Mouse (Mus musculus) thymus, postnatal 10 days (tissue): ENCODE data around the gene Traf3ip1.

Source experiments
- DNase-seq, 2 experiments: peaks; one replicate each; pipeline ENCODE4 v3.0.0; 2021; ENCODE audit warnings: low spot score in 2 of 2

Traf3ip1 gene

DNA sequence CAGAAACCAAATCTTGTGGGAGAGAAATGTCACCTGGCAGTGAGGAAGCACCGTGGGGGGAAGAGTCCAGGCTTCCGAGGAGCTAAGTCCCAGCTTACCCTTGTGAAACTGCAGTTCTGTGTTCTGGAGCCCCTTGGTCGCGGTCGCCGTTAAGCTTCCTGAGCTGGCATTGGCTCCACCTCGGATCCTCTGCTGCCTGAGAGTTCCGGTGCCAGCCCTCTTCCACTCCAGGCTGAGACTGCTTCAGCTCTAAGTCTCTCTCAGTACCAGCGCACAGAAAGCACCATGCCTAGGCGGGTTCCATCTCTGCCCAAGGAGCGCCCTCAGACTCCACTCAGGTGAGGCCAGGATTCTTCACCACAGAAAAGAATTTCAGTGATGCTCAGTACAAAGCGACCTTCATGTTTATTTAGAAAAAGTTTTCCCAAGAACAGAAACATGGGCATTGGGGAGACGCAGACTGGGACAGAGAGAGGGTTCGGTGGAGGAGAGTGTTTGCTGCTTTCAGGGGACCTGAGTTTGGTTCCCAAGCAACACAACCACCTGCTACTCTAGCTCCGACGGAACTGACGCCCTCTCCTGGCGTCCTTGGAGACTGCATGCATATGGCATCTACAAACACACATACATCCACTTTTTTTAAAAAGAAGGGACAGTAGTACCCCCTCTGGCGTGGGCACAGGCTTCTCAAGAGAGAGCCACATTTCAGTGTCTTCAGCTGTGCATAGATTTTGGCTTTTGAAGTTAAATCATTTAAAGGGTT, 39.7 kb downstream of the Traf3ip1 start:
- DNase-seq = no peak

DNA sequence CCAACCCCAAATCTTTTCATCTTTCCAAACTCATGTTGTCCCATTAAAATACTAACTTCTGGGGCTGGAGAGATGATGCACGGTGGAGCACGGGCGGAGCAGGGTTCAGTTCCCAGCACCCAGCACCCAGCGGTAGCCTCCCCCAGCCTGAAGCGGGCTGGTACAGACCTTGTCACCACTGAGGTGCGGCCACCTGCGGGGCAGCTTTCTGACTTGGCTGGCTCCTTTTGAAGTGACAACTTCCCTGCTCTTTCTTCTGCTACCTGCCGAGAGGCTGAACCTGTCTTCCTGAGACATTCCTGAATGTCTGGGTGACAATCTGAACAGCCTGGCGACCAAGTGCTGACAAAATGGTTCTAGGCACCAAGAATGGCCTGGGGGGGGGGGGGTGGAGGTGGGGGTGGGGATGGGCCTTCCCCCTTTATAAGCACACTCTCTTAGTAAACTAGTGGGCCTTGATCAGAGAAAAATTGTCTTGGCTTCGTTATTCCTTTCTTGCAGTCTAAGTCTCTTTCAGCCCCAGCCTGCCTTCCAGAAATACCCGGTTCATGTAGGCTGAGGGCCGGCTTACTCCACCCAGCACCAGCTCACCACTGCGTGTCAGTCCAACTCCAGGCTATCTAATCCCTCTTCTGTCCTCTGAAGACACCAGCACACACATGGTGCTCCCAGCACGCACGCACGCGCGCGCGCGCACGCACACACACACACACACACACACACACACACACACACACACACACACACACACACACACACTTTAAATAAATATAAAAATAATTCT, 43.5 kb downstream of the Traf3ip1 start:
- no peak for DNase-seq

DNA sequence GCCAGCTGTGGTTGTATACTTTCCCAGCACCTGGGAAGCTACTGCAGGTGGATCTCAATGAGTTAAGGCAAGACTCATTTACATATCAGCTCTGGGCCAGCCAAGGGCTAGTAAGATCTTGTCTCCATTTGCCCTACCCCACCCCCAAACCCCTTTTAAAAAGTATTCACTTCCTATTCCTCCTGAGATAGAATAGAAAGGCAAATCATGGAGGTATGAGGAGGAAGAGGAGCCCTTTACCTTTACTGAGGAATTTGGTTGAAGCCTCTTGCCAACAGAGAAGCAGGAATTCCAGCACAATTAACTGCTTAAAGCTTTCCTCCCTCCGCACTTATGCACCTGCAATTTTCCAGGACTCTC, 44.1 kb downstream of the Traf3ip1 start:
- DNase-seq = no peak

DNA sequence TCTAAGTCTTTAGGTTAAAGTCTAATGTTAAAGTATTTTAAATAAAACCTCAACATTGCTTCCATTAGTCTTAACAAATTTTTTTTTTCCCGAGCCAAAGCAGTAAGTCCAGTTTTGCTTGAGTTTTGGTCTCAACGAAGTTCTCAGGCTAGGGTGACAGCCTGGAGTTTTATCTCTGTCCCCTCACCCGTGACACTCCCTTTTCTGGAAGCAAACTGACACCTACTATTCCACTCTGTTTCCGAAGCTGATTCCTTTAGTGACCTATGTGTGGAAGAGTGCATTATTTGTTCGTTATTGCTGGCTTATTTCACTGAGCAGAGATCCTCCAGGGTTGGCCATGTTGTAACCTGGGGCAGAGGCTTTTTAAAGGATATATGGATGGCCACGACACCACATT, 44.8 kb downstream of the Traf3ip1 start:
- no peak for DNase-seq

DNA sequence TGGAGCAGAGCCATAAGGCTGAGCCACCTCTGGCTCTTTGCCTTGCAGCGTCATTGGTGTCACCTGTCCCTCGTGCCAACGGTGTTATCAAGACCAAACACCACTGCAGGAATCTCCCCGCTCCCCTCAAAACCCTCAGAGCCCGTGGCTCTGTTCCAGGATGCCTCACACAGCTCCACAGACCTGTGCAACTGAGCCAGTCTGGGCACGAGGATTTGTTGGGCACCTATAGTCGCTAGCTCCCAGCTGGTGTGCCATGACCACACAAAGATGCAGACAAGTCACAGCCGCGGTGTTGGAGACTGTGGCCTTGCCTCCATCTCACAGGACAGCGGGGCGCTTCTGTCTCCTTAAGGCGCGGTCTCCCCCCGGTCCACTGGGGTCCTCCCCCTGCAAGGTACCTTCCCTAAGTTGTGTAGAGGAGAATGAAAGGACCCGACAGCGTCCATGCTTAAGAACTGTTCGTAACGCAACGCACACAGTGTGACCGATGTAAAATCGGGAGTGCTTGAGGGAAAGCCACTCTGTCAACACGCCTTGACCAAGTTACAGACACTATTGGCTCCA, 45.3 kb downstream of the Traf3ip1 start:
- peak in 1 of 2 experiments; percentile 25 for DNase-seq

DNA sequence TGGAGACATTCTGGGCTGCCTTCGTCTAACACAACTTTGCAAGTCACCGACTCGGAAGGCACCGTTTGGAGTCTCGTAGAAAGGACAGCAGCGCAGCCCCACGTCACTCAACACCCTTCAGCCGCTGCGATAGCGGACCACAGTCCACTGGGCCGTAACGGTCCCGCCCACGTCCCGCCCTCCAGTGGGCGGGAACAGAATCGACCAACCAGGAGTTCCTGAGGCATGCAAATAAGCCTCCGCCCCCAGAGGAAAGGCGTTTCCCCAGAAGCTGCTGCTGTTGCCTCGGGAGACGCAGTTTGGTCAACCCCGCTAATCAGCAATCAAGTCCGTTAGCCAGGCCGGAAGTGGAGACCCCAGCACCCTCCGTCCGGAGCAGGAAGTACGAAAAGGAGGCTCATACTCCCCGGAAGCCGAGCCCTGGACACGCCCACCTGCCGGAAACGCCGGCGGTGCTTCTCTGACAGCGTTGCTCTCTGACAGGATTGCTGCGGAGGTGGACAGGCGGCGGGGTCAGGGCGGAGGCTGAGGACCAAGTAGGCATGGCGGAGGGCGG, 45.9 kb downstream of the Traf3ip1 start, which contains the start of gene Asb1:
Gene Asb1 (plus strand): TSS at position 274 of the 556 bp plus-strand sequence.
- DNase-seq = peak; percentile 80 to 84

DNA sequence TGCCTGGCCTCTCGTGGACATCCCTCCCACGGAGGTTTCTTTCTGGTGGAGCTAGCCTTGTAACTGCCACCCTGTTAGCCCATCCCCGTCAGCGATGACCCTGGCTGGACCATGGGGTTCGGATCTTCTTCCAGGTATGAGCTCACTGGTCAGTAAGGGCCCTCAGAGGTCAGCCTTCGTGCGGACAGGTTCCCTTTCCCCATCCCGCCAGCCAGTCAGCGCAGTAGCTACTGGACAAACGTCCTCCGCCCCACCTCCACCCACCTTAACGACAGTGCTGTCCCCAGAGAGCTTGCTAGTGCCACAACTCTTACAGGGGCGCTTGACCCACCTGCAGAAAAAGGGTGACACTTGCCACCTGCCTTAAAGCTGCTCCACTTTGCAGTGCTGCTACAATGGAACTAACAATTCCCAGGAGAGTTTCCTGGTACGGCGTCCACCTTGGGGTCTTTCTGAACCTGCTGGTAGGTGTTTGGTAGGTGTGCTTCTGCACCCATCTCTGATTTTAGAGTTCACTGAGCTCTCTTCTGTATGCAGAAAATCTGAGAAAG, 46.7 kb downstream of the Traf3ip1 start:
- peak in 1 of 2 experiments; percentile 16 for DNase-seq

DNA sequence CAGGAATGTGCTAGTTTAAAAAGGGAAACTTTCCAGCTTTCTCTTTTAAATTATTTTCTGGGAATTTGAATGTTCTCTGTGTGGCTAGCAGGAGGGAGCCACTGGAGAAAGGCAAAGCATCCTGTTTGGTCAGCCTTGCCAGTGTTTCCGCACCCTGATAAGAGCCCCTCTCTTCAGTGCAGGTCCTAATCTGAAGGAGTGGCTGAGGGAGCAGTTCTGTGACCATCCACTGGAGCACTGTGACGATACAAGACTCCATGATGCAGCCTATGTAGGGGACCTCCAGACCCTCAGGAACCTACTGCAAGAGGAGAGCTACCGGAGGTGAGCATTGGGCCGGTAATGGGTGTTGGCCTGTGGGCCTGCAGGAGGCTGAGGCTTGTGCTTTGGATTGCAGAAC, 49.5 kb downstream of the Traf3ip1 start:
- no peak for DNase-seq

DNA sequence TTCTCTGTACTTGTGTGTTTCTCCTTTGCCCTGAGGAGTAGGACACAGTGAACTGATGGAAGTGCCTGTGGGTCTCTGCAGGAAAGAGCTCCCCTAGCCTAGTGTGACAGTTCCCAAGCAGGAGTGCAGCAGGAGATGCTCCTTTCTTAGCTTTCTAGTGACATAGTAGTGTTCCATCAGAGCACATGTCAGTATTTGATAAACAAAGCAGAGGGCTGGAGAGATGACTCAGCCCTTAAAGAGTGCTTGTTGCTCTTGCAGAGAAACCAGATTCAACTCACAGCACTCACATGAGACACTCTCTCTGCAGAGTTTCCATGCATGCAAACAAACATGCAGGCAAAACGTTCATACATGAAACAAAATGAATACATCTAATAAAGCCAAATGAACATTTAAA, 50.8 kb downstream of the Traf3ip1 start:
- no peak for DNase-seq

DNA sequence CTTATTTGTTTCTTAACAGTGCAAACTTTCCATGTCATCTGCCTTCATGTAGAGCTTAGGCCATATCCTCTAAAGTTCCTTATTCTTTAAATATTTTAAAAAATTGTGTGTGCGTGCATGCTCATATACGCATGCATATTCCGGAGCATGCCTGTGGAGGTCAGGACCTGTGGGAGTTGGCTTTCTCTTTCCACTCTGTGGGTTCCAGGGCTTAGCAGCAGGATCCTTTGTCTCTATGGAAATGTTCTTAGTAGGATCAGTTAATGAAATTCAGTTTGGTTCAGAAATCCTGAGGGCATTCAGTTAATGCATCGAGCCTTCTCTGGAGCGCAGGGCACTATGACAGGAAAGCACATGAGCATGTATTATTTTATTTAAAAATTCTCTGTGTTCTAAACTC, 53.1 kb downstream of the Traf3ip1 start:
- DNase-seq = no peak

DNA sequence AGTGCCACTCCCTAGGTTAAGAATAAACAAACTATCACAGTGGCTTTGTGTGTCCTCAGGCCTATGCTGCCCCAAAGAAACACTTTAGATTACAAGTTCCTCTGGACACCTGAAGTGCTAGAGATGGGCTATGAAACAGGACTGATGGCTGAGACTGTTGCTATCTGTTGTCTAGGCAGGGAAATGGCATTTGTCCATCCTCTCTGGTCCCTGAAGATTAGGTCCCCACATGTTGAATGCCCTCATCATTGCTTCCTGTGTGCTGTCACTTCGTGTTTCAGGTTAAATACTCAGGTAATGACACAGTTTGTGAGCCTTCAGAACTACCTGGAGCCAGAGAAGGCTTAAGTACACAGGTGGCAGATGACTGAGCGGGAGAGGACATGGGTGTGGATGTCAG, 54.6 kb downstream of the Traf3ip1 start:
- DNase-seq = no peak

DNA sequence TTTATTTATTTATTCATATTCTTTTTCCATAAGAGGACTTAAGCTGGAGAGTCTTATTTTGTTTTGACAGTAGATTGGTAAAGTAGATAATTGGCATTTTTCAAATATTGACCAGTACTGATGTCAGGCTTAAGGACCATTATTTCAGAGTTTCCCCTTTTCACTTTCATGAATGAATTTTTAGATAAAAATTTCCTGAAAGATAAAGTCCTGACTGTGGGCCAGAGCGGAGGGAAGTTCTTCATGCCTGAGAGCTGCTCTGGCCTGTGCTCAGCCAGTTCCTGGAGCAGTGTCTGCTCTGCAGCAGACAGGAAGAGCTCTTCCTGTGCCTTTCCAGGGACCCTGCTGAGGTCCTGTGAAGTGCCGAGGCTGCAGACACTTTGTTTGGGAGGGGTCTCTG, 62.7 kb downstream of the Traf3ip1 start:
- no peak for DNase-seq

DNA sequence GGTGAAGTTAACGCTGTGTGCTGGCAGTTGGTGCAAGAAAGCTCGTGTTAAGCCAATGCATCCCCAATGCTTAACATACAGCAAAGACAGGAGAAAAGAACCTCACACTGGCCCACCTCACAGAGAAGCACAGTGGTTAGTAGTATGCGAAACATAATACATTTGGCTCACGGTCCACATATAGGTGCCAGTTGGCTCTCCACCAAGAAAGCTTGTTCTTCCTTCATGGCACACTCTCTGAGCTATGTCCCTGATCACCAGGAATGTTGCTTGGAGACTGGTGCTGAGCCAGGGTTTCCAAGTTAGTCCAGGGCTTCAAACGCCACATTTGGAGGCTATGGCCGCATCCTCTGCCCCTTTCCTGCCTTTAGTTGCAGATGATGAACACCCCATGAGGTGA, 66.8 kb downstream of the Traf3ip1 start:
- no peak for DNase-seq

DNA sequence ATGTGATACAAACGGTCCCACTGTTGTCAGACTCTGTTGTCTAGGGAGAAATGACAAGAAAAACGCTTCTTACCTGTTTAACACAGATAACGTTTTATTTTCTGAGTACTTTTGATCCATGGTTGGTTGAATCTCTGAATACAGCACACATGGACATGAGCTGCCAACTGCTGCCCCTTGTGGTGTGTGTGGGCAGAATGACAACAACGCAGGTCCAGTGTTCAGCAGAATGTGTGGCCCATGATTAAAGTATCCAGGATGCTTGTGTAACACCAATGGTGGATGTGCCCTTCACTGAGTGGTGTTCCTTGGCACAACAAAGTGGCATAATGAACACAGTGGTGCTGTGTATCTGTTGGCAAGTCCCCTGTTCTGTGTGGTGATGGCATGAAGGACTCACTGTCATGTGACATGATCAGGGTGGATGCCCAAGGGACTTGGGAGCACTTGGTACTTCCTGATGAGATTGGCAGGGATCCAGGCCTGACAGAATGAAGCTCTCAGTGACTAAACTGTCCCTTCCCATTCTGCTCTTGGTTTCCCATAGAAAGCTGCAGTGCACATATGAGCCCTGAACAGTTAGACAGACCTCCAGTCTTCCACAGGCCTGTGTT, 68.6 kb downstream of the Traf3ip1 start:
- no peak for DNase-seq

DNA sequence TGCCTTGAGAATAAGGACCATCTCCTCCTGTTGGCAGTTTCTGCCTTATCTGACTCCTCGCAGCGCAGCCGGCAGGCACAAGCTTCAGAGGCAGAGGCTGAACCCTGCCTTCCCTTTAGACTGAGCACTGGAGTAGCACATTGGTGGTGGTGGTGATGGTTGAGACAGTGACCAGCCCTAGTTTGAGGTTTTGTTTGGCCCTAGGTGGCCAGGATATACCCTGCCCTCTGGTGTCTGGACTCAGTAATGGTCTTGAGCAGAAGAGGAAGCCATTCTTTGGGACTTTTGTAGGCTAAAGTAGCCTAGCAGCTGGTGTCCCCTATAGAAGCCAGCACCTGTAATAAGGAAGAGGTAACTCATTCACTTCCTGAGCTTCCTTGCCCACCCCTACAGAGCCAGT, 69.6 kb downstream of the Traf3ip1 start:
- no peak for DNase-seq

DNA sequence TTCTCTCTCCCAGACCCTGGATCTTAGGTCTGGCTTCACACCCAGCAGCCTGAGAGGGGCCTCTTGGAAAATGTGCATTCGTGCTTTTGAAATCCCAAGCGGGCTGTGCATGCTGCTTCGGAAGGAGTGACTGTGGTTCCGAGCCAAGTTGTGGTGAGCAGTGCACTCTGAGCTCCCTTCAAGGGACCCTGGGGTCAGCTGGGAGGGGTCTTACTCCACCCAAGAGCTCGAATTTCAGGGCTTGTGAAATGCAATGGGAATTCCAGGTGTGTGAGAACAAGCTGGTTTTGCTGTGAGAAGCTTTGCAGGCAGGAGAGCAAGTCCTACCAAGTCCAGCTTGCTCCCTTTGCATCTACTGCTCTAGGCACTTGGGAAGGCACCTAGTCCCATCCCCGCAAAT, 70.2 kb downstream of the Traf3ip1 start:
- no peak for DNase-seq

DNA sequence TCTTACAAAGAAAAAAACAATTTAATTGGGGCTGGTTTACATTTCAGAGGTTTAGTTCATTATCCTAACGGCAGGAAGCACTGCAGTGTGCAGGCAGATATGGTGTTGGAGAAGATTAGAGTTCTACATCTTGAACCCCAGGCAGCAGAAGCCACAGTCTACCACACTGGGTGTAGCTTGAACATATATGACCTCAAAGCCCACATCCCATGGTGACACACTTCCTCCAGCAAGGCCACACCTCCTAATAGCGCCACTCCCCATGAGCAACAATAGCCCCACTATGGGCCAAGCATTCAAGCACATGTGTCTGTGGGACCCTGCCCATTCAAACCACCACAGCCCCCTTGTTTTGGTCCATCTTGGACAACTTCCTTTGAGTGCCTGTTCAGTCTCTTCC, 72.8 kb downstream of the Traf3ip1 start:
- no peak for DNase-seq

DNA sequence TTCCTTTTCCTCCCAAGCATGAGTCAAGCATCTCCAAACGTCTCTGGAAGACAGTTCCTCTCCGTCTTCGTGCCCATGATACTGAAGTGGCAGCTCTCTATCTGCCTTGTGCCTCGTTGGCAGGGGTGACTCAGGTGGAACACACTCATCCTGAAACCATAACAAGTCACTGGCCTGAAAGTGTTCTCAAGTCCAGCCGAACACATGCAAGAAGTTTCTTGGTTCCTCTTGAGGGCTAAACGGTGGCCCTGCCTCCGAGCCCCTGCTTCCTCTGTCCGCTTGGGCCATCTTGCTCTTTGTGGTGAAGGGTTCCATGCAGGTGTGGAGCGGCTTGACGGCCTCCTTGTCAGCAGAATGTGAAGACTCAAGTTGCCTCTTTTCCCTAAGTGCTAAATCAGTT, 78.0 kb downstream of the Traf3ip1 start:
- no peak for DNase-seq

DNA sequence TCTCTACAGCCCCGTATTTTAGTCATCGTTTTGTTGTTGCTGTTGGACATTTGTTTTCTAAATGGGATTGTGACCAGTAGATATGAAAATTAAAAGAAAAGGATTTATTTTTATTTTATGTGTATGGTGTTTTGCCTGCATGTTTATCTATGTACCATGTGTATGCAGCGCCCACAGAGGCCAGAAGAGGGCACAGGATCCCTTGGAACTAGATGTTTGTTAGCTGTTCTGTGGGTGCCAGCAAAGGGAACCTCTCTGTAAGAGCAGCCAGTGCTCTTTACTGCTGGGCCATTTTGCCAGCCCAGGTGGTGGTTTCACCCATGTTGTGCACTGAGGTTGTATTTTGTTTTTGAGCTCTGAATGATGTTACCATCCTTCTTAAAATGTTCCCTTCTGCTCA, 79.8 kb downstream of the Traf3ip1 start:
- DNase-seq = peak; percentile 44 to 68

DNA sequence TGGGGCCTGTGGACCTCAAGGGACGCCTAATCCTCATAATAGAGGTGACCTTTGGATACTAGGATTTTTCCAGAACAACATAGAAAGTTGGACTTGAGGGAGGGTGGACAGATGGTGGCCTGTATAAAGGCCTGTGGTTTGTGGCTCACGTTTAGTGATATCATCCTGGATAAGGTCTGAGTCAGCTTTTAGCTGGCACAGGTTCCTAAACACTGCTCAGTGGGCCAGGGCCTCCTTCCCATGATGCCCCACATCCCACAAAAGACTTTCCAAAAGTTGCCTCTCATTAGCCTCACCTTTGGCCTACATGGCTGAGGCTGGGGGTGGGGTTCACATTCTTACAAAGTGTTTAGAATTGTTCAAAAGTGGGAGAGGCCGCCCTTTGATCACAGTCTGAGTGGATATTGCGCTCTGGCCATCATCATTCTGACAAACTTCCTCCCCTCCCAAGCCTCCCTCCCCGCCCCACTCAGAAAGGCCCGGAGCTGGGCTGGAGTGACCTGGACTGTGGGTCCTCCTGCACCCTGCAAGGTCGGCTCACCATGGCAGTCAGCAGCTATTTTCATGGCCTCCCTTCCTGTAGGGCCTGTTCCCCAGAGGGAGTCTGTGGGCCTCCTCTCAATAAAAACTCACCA, 83.6 kb downstream of the Traf3ip1 start:
- no peak for DNase-seq
